Mouse (Mus musculus): Measurements from ENCODE around the gene Pitpnc1.

DNA sequence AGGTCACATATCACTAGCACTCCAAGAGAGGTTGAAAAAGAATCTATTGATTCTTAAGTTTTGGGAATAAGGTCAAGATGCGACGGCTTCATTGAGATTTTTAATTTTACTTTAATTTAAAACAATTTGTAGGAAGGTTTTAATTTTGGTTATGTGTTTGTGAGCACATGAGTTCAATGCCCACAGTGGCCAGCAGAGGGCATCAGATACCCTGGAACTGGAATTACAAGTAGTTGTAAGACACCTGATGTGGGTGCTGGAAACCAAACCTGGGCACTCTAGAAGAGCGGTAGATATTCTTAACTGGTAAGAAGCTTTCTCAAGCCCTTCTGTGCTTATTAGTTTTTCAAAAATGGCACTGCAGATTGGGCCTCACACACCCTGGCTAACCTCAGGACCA lies 203.0 kb downstream of the Pitpnc1 start:
- no peak for TF ChIP-seq SRF (IDR thresholded peaks at IDR 0.05; ENCODE audit: control insufficient read depth, insufficient read length, low read depth)
- no peak for TF ChIP-seq MAX (IDR thresholded peaks at IDR 0.05; ENCODE audit: low read depth)
- TF ChIP-seq POLR2A (IDR thresholded peaks at IDR 0.05; ENCODE audit: insufficient read length, low read depth), result no peak
